Mouse (Mus musculus): ENCODE results near the gene Sergef.
A peak's percentile ranks its signal among the peaks of the same experiment; 100 is the strongest.

Sergef gene

GRCm38 (mm10) chr7:46508590-46509318, 130.9 kb downstream of the Sergef start:
- peak in 1 of 2 experiments; percentile 51 for DNase-seq (ENCODE audit: inconsistent age in 2 of 2, low spot score in 1 of 2)

- DNase-seq (ENCODE audit: inconsistent age in 2 of 2, low spot score in 1 of 2): no peak
These were observed 135.4 kb downstream of the Sergef start for GRCm38 (mm10) chr7:46504157-46504556.

DNA sequence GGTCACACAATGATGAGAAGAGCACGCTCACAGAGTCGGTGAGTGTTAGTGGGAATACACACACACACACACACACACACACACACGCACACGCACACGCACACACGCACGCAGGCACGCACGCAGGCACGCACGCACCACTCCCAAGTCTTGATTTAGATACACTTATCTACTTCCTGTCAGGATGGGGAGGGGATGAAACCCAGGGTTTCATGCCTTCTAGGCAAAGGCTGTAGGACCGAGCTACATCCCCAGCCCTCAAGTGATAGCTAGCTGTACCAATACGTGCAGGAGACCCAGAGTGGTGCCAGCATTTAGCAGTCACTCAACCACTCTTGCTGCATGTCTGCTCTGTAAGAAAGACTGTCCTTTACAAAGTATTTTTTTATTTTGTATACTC, 137.0 kb downstream of the Sergef start:
- no peak for DNase-seq (ENCODE audit: inconsistent age in 2 of 2, low spot score in 1 of 2)

DNA sequence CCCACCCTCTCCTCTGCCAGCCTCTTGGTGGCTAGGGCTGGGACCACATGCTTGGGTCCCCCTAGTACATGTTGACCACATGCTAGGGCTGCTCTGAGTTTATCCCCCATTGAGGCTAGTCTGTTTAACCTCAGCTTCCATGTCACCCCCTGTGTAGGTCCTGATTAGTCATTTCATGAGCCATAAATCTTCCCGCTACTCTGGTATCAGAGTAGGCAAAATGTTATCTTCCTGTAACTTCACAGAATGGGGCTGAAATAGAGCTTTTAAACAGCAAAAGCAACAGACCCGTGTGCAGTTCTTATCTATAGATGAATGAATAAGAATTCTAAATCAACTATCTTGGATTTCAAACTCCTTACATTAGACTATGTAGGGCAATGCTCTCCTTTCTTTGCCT, 138.1 kb downstream of the Sergef start:
- no peak for DNase-seq (ENCODE audit: inconsistent age in 2 of 2, low spot score in 1 of 2)

GRCm38 (mm10) chr7:46499561-46499960, 140.0 kb downstream of the Sergef start:
- no peak for DNase-seq (ENCODE audit: inconsistent age in 2 of 2, low spot score in 1 of 2)

- DNase-seq (ENCODE audit: inconsistent age in 2 of 2, low spot score in 1 of 2): no peak
These were observed 147.4 kb downstream of the Sergef start for GRCm38 (mm10) chr7:46492134-46492678.

DNA sequence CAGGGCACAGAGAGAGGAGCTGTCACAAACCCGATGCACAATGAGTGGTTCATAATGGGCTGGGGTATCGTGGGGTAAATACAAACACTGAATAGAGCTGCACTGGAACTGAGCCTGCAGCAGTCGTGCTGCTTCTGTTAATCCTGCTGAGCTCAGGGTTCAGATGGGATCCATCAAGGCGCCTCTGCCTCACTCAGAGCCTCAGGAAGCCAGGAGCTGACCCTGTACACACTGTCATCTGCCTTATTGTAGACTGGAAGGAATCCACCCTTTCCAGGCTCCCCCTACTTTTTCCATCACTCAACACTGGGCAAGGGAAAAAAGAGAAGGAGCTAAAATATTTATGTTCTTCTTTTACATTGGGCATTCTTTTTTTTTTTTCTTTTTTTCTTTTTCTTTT, 152.3 kb downstream of the Sergef start:
- no peak for DNase-seq (ENCODE audit: inconsistent age in 2 of 2, low spot score in 1 of 2)

DNA sequence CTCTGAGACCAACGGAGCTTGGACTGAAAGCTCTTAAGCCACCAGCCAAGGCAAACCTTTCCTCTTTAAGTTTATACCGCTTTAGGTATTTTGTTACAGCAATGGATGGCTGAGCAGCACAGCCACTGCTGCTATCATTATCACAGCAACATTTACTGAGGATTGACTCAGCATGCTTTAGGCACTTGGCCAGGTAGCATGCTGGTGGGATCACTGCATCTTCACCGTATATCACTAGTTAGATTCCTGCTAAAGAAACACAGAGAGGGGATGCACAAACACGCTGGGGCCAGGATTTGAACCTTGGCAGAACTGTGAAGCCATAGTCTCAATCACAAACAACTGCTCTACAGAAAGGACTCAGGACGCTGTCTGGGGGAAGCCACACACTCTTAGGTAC, 152.8 kb downstream of the Sergef start:
- DNase-seq (ENCODE audit: inconsistent age in 2 of 2, low spot score in 1 of 2): no peak

DNA sequence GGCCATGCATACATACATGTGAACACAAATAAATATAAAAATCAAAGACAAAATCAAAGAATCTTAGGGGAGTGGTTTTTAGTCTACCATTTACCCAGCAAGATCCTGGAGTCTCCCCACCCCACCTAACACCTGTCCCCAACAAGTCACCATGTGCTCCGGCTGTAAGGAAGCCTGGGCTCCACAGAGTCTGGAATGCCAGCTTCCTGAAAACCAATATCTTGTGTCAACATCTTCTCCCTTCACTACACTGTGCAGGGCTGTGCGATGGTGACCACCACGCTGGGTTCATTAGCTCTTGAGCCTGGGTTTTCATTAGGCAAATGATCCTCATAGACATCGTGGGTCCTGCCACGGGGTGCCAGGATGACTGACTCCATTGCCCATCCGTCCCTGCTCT, 155.4 kb downstream of the Sergef start:
- DNase-seq (ENCODE audit: inconsistent age in 2 of 2, low spot score in 1 of 2): no peak

DNA sequence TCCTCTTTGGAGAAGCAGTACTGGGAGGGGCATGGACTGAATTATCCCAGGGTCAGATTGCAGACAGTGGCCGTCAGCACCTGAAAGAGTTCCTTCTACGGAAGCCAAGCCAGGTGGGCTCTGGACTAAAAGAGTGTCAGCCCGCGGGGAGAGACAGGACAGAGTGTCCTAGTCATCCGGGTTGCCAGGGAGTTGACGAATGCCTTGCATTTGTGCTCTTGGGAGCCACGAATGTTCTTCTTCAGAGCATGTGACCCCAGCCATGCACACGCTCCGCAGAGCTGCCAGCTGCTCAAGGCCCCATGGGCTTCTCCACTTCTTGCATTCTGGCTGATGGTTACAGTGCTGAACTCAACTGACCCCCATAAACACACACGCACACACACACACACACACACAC, 156.6 kb downstream of the Sergef start:
- no peak for DNase-seq (ENCODE audit: inconsistent age in 2 of 2, low spot score in 1 of 2)

GRCm38 (mm10) chr7:46482099-46482531, 157.5 kb downstream of the Sergef start:
- DNase-seq (ENCODE audit: inconsistent age in 2 of 2, low spot score in 1 of 2): peak; percentile 53 to 77

- no peak for DNase-seq (ENCODE audit: inconsistent age in 2 of 2, low spot score in 1 of 2)
These were observed 159.8 kb downstream of the Sergef start for GRCm38 (mm10) chr7:46479793-46480192.

- DNase-seq (ENCODE audit: inconsistent age in 2 of 2, low spot score in 1 of 2): no peak
These were observed 162.2 kb downstream of the Sergef start for GRCm38 (mm10) chr7:46477456-46477855.

- peak; percentile 24 to 58 for DNase-seq (ENCODE audit: inconsistent age in 2 of 2, low spot score in 1 of 2)
These were observed 164.1 kb downstream of the Sergef start for GRCm38 (mm10) chr7:46475464-46475863.

DNA sequence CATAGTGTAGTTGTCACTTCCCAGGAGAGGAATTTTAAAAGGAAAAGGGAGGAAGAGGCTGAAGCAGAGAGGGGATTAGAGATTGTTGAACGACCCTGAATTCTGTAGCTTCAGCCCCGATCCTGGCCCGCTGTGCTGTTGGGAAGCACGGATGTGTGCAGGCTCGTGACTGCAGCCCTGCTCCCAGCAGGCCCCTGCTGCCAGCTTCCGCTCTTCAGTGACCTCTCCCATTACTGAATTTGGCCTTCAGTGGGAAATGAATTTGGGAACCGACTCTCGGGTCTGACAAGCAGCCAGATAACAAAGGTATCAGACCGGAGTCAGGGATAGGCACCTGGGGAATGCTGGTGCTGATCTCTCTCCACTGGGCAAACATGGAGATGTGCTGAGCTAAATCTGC, 166.5 kb downstream of the Sergef start:
- peak in 1 of 2 experiments; percentile 59 for DNase-seq (ENCODE audit: inconsistent age in 2 of 2, low spot score in 1 of 2)

DNA sequence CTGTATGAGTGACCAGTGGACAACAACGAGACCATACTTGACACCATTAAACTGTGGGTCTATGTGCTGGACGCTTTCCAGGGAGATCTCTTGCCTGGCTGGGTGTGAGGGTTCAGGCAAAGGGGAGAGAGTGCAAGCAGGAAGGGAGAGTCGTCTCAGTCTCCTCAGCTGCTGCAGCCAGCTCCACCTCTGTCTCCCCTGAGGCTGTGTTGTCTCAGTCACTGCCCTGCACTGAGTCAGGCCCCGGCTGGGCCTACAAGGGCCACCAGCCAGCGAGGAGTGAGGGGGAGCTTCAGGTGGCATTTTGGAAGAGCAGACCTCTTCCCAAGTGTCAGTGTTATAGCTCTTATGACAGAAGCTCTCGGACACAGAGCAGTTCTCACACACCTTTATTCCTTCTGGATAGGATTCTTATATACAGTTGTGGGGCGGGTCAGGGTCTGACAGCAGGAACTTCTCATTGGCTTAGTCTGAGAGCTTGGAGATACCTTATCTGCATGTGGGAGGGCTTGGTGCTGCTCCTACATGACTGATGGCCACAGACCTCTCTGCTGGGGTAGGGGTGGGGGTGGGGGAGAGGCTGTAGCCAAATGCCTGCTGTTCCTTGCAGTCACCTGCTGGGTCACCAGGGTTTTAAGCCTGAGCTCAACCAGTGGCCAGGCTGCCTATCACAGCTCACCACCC, 168.4 kb downstream of the Sergef start:
- DNase-seq (ENCODE audit: inconsistent age in 2 of 2, low spot score in 1 of 2): no peak

GRCm38 (mm10) chr7:46469542-46469941, 170.1 kb downstream of the Sergef start:
- no peak for DNase-seq (ENCODE audit: inconsistent age in 2 of 2, low spot score in 1 of 2)

- no peak for DNase-seq (ENCODE audit: inconsistent age in 2 of 2, low spot score in 1 of 2)
These were observed 173.1 kb downstream of the Sergef start for GRCm38 (mm10) chr7:46466422-46466981.

DNA sequence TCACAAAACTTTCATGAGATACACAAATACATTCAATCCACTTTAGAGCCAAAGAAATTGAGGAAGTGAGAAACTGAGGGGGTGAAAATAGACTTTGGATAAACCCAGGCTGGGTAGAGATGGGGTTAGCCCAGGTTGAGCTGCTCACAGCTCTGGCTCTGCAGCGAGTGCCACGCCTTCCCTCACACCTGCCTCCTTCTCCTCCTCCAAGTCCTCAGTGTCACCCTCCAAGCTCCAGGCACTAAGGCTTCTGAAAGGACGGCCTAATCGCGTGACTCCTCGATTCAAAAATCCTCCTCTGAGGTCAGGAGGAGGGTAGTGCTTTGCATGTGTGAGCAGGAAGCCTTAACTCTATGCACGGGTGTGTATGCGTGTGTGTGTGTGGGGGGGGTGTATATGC, 176.5 kb downstream of the Sergef start:
- DNase-seq (ENCODE audit: inconsistent age in 2 of 2, low spot score in 1 of 2): no peak

GRCm38 (mm10) chr7:46462287-46462686, 177.3 kb downstream of the Sergef start:
- DNase-seq (ENCODE audit: inconsistent age in 2 of 2, low spot score in 1 of 2): no peak

GRCm38 (mm10) chr7:46459605-46460245, 179.9 kb downstream of the Sergef start:
- DNase-seq (ENCODE audit: inconsistent age in 2 of 2, low spot score in 1 of 2): no peak

Measured in adrenal gland, adult (tissue).